Mouse (Mus musculus) heart, embryonic 14.5 days (tissue): ENCODE measurements around the gene Nrcam. TPM values are rescaled to one million over a fixed set of nuclear protein-coding genes. Genes with fewer than 3 reads are reported as not detected.

Source experiments
- ATAC-seq: fragments of 200-750 bp; cut with Nextera tagmentation; 2 replicates; pipeline ENCODE4 v1.8.0; 2017; ENCODE audit warnings: low read depth, moderate TSS enrichment; ENCODE audit not compliant: insufficient number of reproducible peaks, insufficient read depth, low FRiP score
- H3K27ac ChIP-seq, 2 experiments: fragments of 200-500 bp in 1 of 2; fragments of 300-500 bp in 1 of 2; sonication (generic) in 1 of 2; replicated peaks in 1 of 2; 2 replicates each; pipeline ENCODE4 v1.5.1; 2012 to 2014; ENCODE audit warnings: low read depth in 2 of 2, low read length in 2 of 2, control low read depth in 1 of 2, mild to moderate bottlenecking in 1 of 2, mixed read lengths in 1 of 2; ENCODE audit not compliant: control insufficient read depth in 1 of 2, insufficient read depth in 1 of 2
- H3K27me3 ChIP-seq: fragments of 300-500 bp; sonication (generic); 2 replicates; pipeline ENCODE4 v1.6.1; 2014; ENCODE audit warnings: mild to moderate bottlenecking, low read length, control low read depth; ENCODE audit not compliant: control insufficient read depth, insufficient read depth
- H3K36me3 ChIP-seq: fragments of 300-500 bp; sonication (generic); 2 replicates; pipeline ENCODE4 v1.6.1; 2014; ENCODE audit warnings: mild to moderate bottlenecking, control low read depth, low read length, mixed read lengths; ENCODE audit not compliant: control insufficient read depth, insufficient read depth
- H3K4me1 ChIP-seq, 2 experiments: fragments of 200-500 bp in 1 of 2; fragments of 300-500 bp in 1 of 2; sonication (generic) in 1 of 2; 2 replicates each; pipeline ENCODE4 v1.6.1; 2012 to 2014; ENCODE audit warnings: low read length in 2 of 2, control low read depth in 1 of 2, mixed read lengths in 1 of 2; ENCODE audit not compliant: control insufficient read depth in 2 of 2, insufficient read depth in 2 of 2
- H3K4me2 ChIP-seq: fragments of 300-500 bp; sonication (generic); 2 replicates; pipeline ENCODE4 v1.6.1; 2014; ENCODE audit warnings: mild to moderate bottlenecking, low read length
- H3K4me3 ChIP-seq, 2 experiments: fragments of 200-500 bp in 1 of 2; fragments of 300-500 bp in 1 of 2; sonication (generic) in 1 of 2; 2 replicates each; pipeline ENCODE4 v1.5.1; 2012 to 2014; ENCODE audit warnings: low read length in 2 of 2, mild to moderate bottlenecking in 2 of 2, control low read depth in 1 of 2, low read depth in 1 of 2, moderate library complexity in 1 of 2; ENCODE audit not compliant: control insufficient read depth in 1 of 2, insufficient read depth in 1 of 2
- H3K9ac ChIP-seq: fragments of 300-500 bp; sonication (generic); 2 replicates; pipeline ENCODE4 v1.6.1; 2014; ENCODE audit warnings: mild to moderate bottlenecking, low read length
- H3K9me3 ChIP-seq: fragments of 300-500 bp; sonication (generic); 2 replicates; pipeline ENCODE4 v1.6.1; 2016; ENCODE audit warnings: low read length, control low read depth; ENCODE audit not compliant: control insufficient read depth
- WGBS: fragments of 180-500 bp; shearing (Covaris S2); extraction: QIAGEN DNeasy Blood & Tissue Kit; methylation state at CpG from one replicate; pipeline ENCODE4 v1.1.7; 2014; 5-methylcytosine and 5-hydroxymethylcytosine counted together
- polyA plus RNA-seq: library from polyadenylated mRNA; unstranded; fragments of >200 nt; fragmentation: Nextera tagmentation; extraction: Ambion mirVana; gene quantifications from 2 replicates; pipeline ENCODE4 v1.2.1, GENCODE M21; 2014

Nrcam gene
- polyA plus RNA-seq, 1 experiment from 2014 or later: 1.3 TPM

- Histone ChIP-seq H3K9me3 (no peaks in the 10 kb centered on the region), H3K27ac (no peak overlapping the region), H3K36me3 (no peaks in the 10 kb centered on the region), H3K4me1 (no peaks in the 10 kb centered on the region), H3K4me3 (no peak overlapping the region), H3K9ac (no peak overlapping the region), H3K4me2 (no peak overlapping the region), H3K27me3 (no peaks in the 10 kb centered on the region)
- 77% methylated on average over 5 of the region's 5 CpGs for WGBS
- no peak for ATAC-seq
These were observed 61.9 kb downstream of the Nrcam start for GRCm38 (mm10) chr12:44390391-44391137.

DNA sequence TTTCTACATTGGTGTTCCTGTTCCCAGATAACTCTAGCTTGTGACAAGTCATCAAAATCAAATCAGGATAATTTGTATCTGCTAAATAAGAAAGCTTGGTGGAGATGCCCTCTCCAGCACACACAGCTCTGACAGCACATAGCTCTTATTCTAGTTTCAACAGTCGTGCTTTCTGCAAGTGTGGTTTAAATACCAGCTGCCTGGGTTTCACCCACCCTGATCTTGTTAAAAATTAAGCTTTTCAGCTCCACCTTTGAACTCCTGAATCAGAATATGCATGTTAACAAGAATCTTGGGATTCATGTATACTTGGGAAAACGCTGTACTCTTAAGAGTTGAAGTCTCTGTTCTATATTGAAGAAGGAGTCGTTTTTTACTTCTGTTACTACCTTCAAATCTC is 66.2 kb downstream of the Nrcam start:
- H3K36me3 ChIP-seq: no peaks in the 10 kb centered on the region
- 69% methylated on average over 3 of the region's 3 CpGs for WGBS
- H3K27me3 ChIP-seq: no peaks in the 10 kb centered on the region
- no peak for ATAC-seq
- H3K9ac ChIP-seq: no peak overlapping the region
- H3K4me1 ChIP-seq: no peaks in the 10 kb centered on the region
- H3K9me3 ChIP-seq: no peaks in the 10 kb centered on the region
- H3K4me3 ChIP-seq: no peak overlapping the region
- no peak overlapping the region for H3K4me2 ChIP-seq
- H3K27ac ChIP-seq: no peak overlapping the region

DNA sequence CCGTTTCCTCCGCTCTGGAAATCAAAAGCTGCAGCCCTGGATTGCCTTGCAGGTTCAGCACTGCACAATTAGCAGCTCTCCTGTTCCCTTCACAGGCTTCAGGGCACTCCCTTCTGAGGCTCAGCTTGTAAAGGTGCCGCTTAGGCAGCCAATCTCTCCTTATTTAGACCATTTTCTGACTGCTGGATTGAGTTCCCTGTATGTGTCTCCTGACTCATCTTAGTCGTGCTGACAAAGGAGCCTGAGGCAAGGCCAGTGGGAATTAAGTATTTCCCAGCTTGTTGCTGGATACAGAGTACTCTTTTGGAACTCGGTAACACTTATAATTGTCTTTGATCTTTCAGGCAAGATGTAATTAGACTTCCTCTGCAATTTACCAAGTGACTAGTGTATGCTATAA is 69.1 kb downstream of the Nrcam start:
- Histone ChIP-seq H3K27me3 (no peaks in the 10 kb centered on the region), H3K27ac (no peak overlapping the region), H3K4me1 (no peaks in the 10 kb centered on the region), H3K4me2 (no peak overlapping the region), H3K4me3 (no peak overlapping the region), H3K9ac (no peak overlapping the region), H3K9me3 (no peaks in the 10 kb centered on the region), H3K36me3 (no peaks in the 10 kb centered on the region)
- WGBS: 44% methylated on average over 5 of the region's 5 CpGs
- no peak for ATAC-seq

GRCm38 (mm10) chr12:44402134-44402533 is 73.4 kb downstream of the Nrcam start:
- Histone ChIP-seq H3K4me1 (no peaks in the 10 kb centered on the region), H3K27ac (no peak overlapping the region), H3K4me3 (no peak overlapping the region), H3K9ac (no peak overlapping the region), H3K4me2 (no peak overlapping the region), H3K9me3 (no peaks in the 10 kb centered on the region), H3K27me3 (no peaks in the 10 kb centered on the region), H3K36me3 (no peaks in the 10 kb centered on the region)
- WGBS: 80% methylated on average over 1 of the region's 1 CpGs
- no peak for ATAC-seq

- Histone ChIP-seq H3K4me1 (no peaks in the 10 kb centered on the region), H3K36me3 (no peaks in the 10 kb centered on the region)
- WGBS: 79% methylated on average over 1 of the region's 1 CpGs
These were observed 74.6 kb downstream of the Nrcam start for GRCm38 (mm10) chr12:44403270-44403669.

GRCm38 (mm10) chr12:44403731-44404424 is 75.2 kb downstream of the Nrcam start:
- H3K4me1 ChIP-seq: no peaks in the 10 kb centered on the region
- ATAC-seq: no peak
- no peaks in the 10 kb centered on the region for H3K36me3 ChIP-seq
- no peak overlapping the region for H3K9ac ChIP-seq
- 35% methylated on average over 3 of the region's 3 CpGs for WGBS
- H3K27ac ChIP-seq: no peak overlapping the region
- no peaks in the 10 kb centered on the region for H3K27me3 ChIP-seq
- H3K4me2 ChIP-seq: no peak overlapping the region
- no peak overlapping the region for H3K4me3 ChIP-seq
- no peaks in the 10 kb centered on the region for H3K9me3 ChIP-seq

More at GRCm38 (mm10) chr12:44403270-44403669, 74.6 kb downstream of the Nrcam start:
- Histone ChIP-seq H3K4me2 (no peak overlapping the region), H3K27ac (no peak overlapping the region), H3K27me3 (no peaks in the 10 kb centered on the region), H3K4me3 (no peak overlapping the region), H3K9me3 (no peaks in the 10 kb centered on the region), H3K9ac (no peak overlapping the region)
- ATAC-seq: no peak

DNA sequence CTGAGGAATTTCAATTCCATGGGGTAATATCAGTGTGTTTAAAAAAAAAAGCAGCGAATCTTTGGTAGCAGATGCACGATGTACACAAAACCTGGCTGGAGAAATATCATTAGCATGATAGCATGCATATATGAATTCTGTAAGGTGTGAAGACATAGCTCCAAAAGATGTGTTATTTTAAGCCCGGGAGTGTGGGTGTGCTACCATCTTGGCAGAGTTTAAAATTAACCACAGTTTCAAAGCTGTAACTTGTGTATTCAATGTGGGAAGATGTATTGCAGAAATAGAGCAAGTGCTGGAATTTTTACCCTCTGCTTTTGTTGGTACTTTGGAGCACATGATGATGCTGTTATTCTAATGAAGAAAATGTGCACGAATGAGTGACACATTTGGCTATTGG is 81.1 kb downstream of the Nrcam start:
- no peaks in the 10 kb centered on the region for H3K27me3 ChIP-seq
- H3K27ac ChIP-seq: no peak overlapping the region
- no peaks in the 10 kb centered on the region for H3K9me3 ChIP-seq
- 84% methylated on average over 4 of the region's 4 CpGs for WGBS
- no peak for ATAC-seq
- H3K4me2 ChIP-seq: no peak overlapping the region
- no peak overlapping the region for H3K4me3 ChIP-seq
- H3K36me3 ChIP-seq: no peaks in the 10 kb centered on the region
- no peak overlapping the region for H3K9ac ChIP-seq
- no peaks in the 10 kb centered on the region for H3K4me1 ChIP-seq
